Mouse (Mus musculus): Measurements from ENCODE around the gene Hecw1. TPM values are rescaled to one million over a fixed set of nuclear protein-coding genes. Genes with fewer than 3 reads are reported as not detected.

The Hecw1 gene
- polyA plus RNA-seq, 2 experiments, result 0.02 to 0.04 TPM

GRCm38 (mm10) chr13:14428845-14429553, 94.0 kb downstream of the Hecw1 start:
- H3K4me2 ChIP-seq (ENCODE audit: low read depth), result no peak overlapping the region
- DNase-seq (ENCODE audit: low read depth in 3 of 3, low spot score in 3 of 3) (no peak), ATAC-seq (ENCODE audit: insufficient read depth) (no peak)
- H3K9me3 ChIP-seq (ENCODE audit: control insufficient read depth, low read length), result no peaks in the 10 kb centered on the region
- no peaks in the 10 kb centered on the region for H3K4me1 ChIP-seq (replicated peaks; ENCODE audit: control insufficient read depth in 2 of 2, insufficient read depth in 2 of 2, low read length in 1 of 2)
- no peaks in the 10 kb centered on the region for H3K36me3 ChIP-seq (replicated peaks; ENCODE audit: control insufficient read depth, insufficient read depth, low read depth)
- no peak overlapping the region for H3K9ac ChIP-seq (replicated peaks)
- 74% methylated on average over 6 of the region's 6 CpGs for WGBS (ENCODE audit: insufficient replicate concordance)
- TF ChIP-seq EP300 (IDR thresholded peaks at IDR 0.05; ENCODE audit: low read depth) (no peak), CTCF (IDR thresholded peaks at IDR 0.05; ENCODE audit: low read depth) (no peak)
- H3K27ac ChIP-seq, result no peak overlapping the region
- no peaks in the 10 kb centered on the region for H3K27me3 ChIP-seq (ENCODE audit: control insufficient read depth, insufficient read depth, low read length)
- no peak overlapping the region for H3K4me3 ChIP-seq (ENCODE audit: insufficient read depth in 1 of 2, low read depth in 2 of 2, low read length in 2 of 2)

GRCm38 (mm10) chr13:14424836-14425235, 98.2 kb downstream of the Hecw1 start:
- WGBS (ENCODE audit: insufficient replicate concordance), result 40% methylated on average over 2 of the region's 2 CpGs
- ATAC-seq (ENCODE audit: insufficient read depth), result no peak
- no peak for DNase-seq (ENCODE audit: low read depth in 3 of 3, low spot score in 3 of 3)
- H3K27ac ChIP-seq, result no peak overlapping the region
- TF ChIP-seq EP300 (IDR thresholded peaks at IDR 0.05; ENCODE audit: low read depth) (no peak), CTCF (IDR thresholded peaks at IDR 0.05; ENCODE audit: low read depth) (no peak)
- H3K4me2 ChIP-seq (ENCODE audit: low read depth), result no peak overlapping the region
- H3K4me1 ChIP-seq (replicated peaks; ENCODE audit: control insufficient read depth in 2 of 2, insufficient read depth in 2 of 2, low read length in 1 of 2), result no peaks in the 10 kb centered on the region
- no peaks in the 10 kb centered on the region for H3K9me3 ChIP-seq (ENCODE audit: control insufficient read depth, low read length)
- H3K9ac ChIP-seq (replicated peaks), result no peak overlapping the region
- H3K36me3 ChIP-seq (replicated peaks; ENCODE audit: control insufficient read depth, insufficient read depth, low read depth), result no peaks in the 10 kb centered on the region
- no peaks in the 10 kb centered on the region for H3K27me3 ChIP-seq (ENCODE audit: control insufficient read depth, insufficient read depth, low read length)
- H3K4me3 ChIP-seq (ENCODE audit: insufficient read depth in 1 of 2, low read depth in 2 of 2, low read length in 2 of 2), result no peak overlapping the region

- Histone ChIP-seq H3K36me3 (replicated peaks; ENCODE audit: control insufficient read depth, insufficient read depth, low read depth) (no peaks in the 10 kb centered on the region), H3K4me2 (ENCODE audit: low read depth) (no peak overlapping the region), H3K4me1 (replicated peaks; ENCODE audit: control insufficient read depth in 2 of 2, insufficient read depth in 2 of 2, low read length in 1 of 2) (no peaks in the 10 kb centered on the region), H3K4me3 (ENCODE audit: insufficient read depth in 1 of 2, low read depth in 2 of 2, low read length in 2 of 2) (no peak overlapping the region), H3K27ac (no peak overlapping the region), H3K9me3 (ENCODE audit: control insufficient read depth, low read length) (no peaks in the 10 kb centered on the region), H3K27me3 (ENCODE audit: control insufficient read depth, insufficient read depth, low read length) (no peaks in the 10 kb centered on the region), H3K9ac (replicated peaks) (no peak overlapping the region)
- ATAC-seq (ENCODE audit: insufficient read depth) (no peak), DNase-seq (ENCODE audit: low read depth in 3 of 3, low spot score in 3 of 3) (no peak)
- TF ChIP-seq CTCF (IDR thresholded peaks at IDR 0.05; ENCODE audit: low read depth), result no peak
- 49% methylated on average over 1 of the region's 1 CpGs for WGBS (ENCODE audit: insufficient replicate concordance)
Observed at GRCm38 (mm10) chr13:14413405-14413804, 109.6 kb downstream of the Hecw1 start.

- TF ChIP-seq CTCF (IDR thresholded peaks at IDR 0.05; ENCODE audit: low read depth) (no peak), EP300 (IDR thresholded peaks at IDR 0.05; ENCODE audit: low read depth) (no peak)
- ATAC-seq (ENCODE audit: insufficient read depth), result no peak
- Histone ChIP-seq H3K9ac (replicated peaks) (no peak overlapping the region), H3K36me3 (replicated peaks; ENCODE audit: control insufficient read depth, insufficient read depth, low read depth) (no peaks in the 10 kb centered on the region), H3K4me1 (replicated peaks; ENCODE audit: control insufficient read depth in 2 of 2, insufficient read depth in 2 of 2, low read length in 1 of 2) (no peaks in the 10 kb centered on the region), H3K4me3 (ENCODE audit: insufficient read depth in 1 of 2, low read depth in 2 of 2, low read length in 2 of 2) (no peak overlapping the region), H3K9me3 (ENCODE audit: control insufficient read depth, low read length) (no peaks in the 10 kb centered on the region), H3K27ac (no peak overlapping the region), H3K27me3 (ENCODE audit: control insufficient read depth, insufficient read depth, low read length) (no peaks in the 10 kb centered on the region), H3K4me2 (ENCODE audit: low read depth) (no peak overlapping the region)
- no peak for DNase-seq (ENCODE audit: low read depth in 3 of 3, low spot score in 3 of 3)
Observed at GRCm38 (mm10) chr13:14374470-14374869, 148.6 kb downstream of the Hecw1 start.

- 55% methylated on average over 3 of the region's 3 CpGs for WGBS (ENCODE audit: insufficient replicate concordance)
Observed at GRCm38 (mm10) chr13:14365546-14365945, 157.5 kb downstream of the Hecw1 start.

More at GRCm38 (mm10) chr13:14365546-14365945, 157.5 kb downstream of the Hecw1 start:
- Histone ChIP-seq H3K9me3 (ENCODE audit: control insufficient read depth, low read length) (no peaks in the 10 kb centered on the region), H3K36me3 (replicated peaks; ENCODE audit: control insufficient read depth, insufficient read depth, low read depth) (no peaks in the 10 kb centered on the region), H3K4me1 (replicated peaks; ENCODE audit: control insufficient read depth in 2 of 2, insufficient read depth in 2 of 2, low read length in 1 of 2) (no peaks in the 10 kb centered on the region), H3K4me2 (ENCODE audit: low read depth) (no peak overlapping the region), H3K27me3 (ENCODE audit: control insufficient read depth, insufficient read depth, low read length) (no peaks in the 10 kb centered on the region), H3K27ac (no peak overlapping the region), H3K4me3 (ENCODE audit: insufficient read depth in 1 of 2, low read depth in 2 of 2, low read length in 2 of 2) (no peak overlapping the region), H3K9ac (replicated peaks) (no peak overlapping the region)
- DNase-seq (ENCODE audit: low read depth in 3 of 3, low spot score in 3 of 3) (no peak), ATAC-seq (ENCODE audit: insufficient read depth) (no peak)
- TF ChIP-seq CTCF (IDR thresholded peaks at IDR 0.05; ENCODE audit: low read depth) (no peak), EP300 (IDR thresholded peaks at IDR 0.05; ENCODE audit: low read depth) (no peak)

Measured in liver, embryonic 14.5 days (tissue).